Mouse (Mus musculus) effector memory CD4-positive, alpha-beta T cell, adult 7 months (primary cell): ENCODE results near the gene Hist2h2aa1. TPM values are rescaled to one million over a fixed set of nuclear protein-coding genes. Genes with fewer than 3 reads are reported as not detected.

Experiments used
- polyA plus RNA-seq: library from polyadenylated mRNA; unstranded; fragments of 100-300 nt; shearing (Covaris generic); gene quantifications from one replicate; pipeline ENCODE4 v1.2.1, GENCODE M21; 2017

Hist2h2aa1 gene
- polyA plus RNA-seq = not detected

GRCm38 (mm10) chr3:96245003-96245886 lies at the start of gene Hist2h2aa1:
Gene Hist2h2aa1 (plus strand): TSS chr3:96245497.

GRCm38 (mm10) chr3:96219661-96220130 lies 25.6 kb upstream of the Hist2h2aa1 start, which contains the start of the genes Bola1 and Hist2h2ab:
Gene Bola1 (minus strand): TSS chr3:96219709.
Gene Hist2h2ab (plus strand): TSS chr3:96219865.

DNA sequence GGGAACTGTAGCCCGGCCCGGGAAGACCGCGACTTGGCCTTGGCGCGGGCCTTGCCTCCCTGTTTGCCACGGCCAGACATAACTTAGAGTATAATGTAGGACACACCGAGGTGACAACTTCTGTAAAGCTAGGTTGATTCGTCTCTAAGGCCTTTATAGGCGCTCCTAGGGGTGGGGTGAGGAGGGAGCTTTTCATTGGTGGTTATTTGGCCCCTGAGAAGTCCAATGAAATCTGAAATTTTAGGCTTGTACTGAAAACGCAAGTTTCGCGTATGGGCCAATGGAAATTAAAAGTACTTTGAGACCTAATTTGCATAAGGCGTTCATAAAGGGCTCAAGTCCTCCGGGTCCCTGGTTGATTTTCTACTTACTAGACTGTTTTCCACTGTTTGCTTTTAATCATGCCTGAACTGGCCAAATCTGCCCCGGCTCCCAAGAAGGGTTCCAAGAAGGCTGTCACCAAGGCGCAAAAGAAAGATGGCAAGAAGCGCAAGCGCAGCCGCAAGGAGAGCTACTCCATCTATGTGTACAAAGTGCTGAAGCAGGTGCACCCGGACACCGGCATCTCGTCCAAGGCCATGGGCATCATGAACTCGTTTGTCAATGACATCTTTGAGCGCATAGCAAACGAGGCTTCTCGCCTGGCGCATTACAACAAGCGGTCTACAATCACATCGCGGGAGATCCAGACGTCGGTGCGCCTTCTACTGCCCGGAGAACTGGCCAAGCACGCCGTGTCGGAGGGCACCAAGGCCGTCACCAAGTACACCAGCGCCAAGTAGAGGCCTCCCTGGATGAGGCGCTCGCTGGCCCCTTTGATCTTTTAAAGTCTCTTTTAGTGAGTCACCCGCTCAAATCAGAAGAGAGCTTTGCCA lies 24.3 kb upstream of the Hist2h2aa1 start, which contains the start of the genes Hist2h2ac and Hist2h2be:
TSS of gene Hist2h2ac (minus strand) at position 116 of the 875 bp plus-strand sequence.
TSS of gene Hist2h2be (plus strand) at position 355 of the 875 bp plus-strand sequence.

GRCm38 (mm10) chr3:96238954-96239793 lies 6.1 kb upstream of the Hist2h2aa1 start, which contains the start of gene Hist2h3c2:
Gene Hist2h3c2 (minus strand): TSS chr3:96239127.

DNA sequence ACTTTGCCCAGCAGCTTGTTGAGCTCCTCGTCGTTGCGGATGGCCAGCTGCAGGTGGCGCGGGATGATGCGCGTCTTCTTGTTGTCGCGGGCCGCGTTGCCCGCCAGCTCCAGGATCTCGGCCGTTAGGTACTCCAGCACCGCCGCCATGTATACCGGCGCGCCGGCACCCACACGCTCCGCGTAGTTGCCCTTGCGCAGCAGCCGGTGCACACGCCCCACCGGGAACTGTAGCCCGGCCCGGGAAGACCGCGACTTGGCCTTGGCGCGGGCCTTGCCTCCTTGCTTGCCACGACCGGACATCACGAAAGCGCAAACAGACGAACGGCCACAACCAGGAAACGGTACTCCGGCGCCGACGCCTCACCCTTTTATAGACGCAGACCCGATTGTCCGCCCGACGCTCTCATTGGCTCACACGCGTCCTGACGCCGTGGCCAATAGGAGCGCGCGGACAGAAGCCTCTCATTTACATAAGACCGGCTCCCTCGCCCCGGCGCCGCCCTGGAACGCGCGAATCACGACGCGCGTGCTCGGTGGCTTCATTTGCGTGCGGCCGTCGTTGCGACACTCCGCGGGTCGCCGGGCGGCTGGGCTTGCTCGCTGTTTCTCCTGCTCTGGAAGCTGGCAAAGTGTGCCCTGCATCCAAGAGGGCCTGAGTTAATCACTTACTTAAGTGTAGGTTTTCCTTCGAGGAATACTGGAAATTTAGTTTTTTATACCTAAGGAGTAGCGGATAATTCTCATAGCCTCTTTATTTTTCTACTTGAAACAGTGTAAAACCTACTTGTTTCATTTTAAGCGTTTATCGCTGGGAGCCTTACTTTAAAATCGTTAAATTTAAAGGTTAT lies 5.1 kb upstream of the Hist2h2aa1 start, which contains the start of gene Hist2h2aa2:
TSS of gene Hist2h2aa2 (minus strand) at position 328 of the 850 bp plus-strand sequence.

DNA sequence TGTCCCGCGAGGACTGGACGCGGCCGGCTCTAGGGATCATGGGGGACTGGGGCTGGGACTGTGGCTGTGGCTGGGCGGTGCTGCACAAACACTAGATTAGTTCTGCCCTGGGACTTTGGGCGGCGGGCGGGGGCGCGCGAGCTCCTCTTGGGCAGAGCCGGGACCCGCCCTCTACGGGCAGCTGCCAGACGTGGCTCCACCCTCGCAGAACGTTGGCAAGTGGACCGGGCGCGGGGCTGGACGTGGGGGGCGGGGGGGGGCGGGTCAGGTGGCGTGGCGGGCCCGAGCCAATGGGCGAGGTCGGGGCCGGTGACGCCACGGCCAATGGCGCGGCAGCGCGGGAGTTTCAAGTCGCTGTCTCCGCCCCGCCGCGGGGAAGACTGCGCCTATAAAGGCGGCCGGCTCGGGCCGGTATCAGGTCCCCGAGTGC lies 1.1 kb downstream of the Hist2h2aa1 start, which contains the start of gene Hist2h3c1:
TSS of gene Hist2h3c1 (plus strand) at position 259 of the 430 bp plus-strand sequence.

GRCm38 (mm10) chr3:96262979-96263550 lies 17.8 kb downstream of the Hist2h2aa1 start, which contains the start of gene Hist2h4:
Gene Hist2h4 (minus strand): TSS chr3:96263311.

DNA sequence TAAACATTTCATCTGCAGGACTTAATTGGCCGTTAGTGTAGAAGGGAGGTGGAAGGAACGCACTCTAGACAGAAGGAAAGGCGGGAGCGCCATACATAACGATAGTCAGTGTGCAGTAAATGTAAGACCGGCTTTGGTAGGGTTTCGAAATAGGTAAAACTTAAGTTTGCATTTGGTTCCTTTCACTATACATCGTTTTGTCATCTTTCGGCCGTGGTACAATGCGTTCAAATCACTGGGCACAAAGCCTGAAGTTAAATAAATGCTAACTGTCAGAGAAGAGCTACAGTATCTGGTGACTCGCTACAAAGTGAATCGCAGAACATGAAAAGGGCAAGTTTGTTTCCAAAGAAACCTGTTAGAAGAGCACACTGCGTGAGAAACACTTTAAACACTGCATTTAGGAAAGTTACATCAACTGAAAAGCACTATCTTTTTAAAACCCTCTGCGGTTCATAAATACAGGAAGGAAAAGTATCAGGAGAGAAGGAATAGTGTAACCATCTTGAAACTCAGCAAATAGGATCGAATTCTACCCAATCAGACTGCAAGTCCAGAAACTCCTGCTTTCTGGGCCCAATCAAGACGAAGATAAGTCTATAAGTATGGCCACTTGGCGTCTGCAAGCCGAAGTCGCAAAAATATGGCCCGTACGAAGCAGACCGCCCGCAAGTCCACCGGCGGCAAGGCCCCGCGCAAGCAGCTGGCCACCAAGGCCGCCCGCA lies 22.9 kb downstream of the Hist2h2aa1 start, which contains the start of gene Hist2h3b:
TSS of gene Hist2h3b (plus strand) at position 604 of the 725 bp plus-strand sequence.

GRCm38 (mm10) chr3:96269511-96270474 lies 24.5 kb downstream of the Hist2h2aa1 start, which contains the start of gene Hist2h2bb:
Gene Hist2h2bb (plus strand): TSS chr3:96269752.

GRCm38 (mm10) chr3:96293787-96294186 lies 48.5 kb downstream of the Hist2h2aa1 start, which contains the start of gene Fcgr1:
Gene Fcgr1 (minus strand): TSS chr3:96293969.

Other genes with a start within 250 kb of the Hist2h2aa1 start
- 4.8 TPM for gene Plekho1, start 249.5 kb upstream of the Hist2h2aa1 start, polyA plus RNA-seq
- gene Vps45, start 187.0 kb upstream of the Hist2h2aa1 start, polyA plus RNA-seq = 19.4 TPM
- gene Otud7b, start 141.0 kb upstream of the Hist2h2aa1 start, polyA plus RNA-seq = 12.6 TPM
- 0.37 TPM for gene Mtmr11, start 83.5 kb upstream of the Hist2h2aa1 start, polyA plus RNA-seq
- 123 TPM for gene Sf3b4, start 73.2 kb upstream of the Hist2h2aa1 start, polyA plus RNA-seq
- 0.40 TPM for gene Sv2a, start 64.3 kb upstream of the Hist2h2aa1 start, polyA plus RNA-seq
- 7.2 TPM for gene Bola1, start 25.8 kb upstream of the Hist2h2aa1 start, polyA plus RNA-seq
- gene Hist2h2ab, start 25.6 kb upstream of the Hist2h2aa1 start, polyA plus RNA-seq = 1.2 TPM
- gene Hist2h2ac, start 24.6 kb upstream of the Hist2h2aa1 start, polyA plus RNA-seq = 9.3 TPM
- gene Hist2h2be, start 24.4 kb upstream of the Hist2h2aa1 start, polyA plus RNA-seq = 1.2 TPM
- not detected for gene Hist2h3c2, start 6.4 kb upstream of the Hist2h2aa1 start, polyA plus RNA-seq
- gene Hist2h2aa2, start 5.2 kb upstream of the Hist2h2aa1 start, polyA plus RNA-seq = 35.5 TPM
- not detected for gene Hist2h3c1, start 1.2 kb downstream of the Hist2h2aa1 start, polyA plus RNA-seq
- gene Hist2h4, start 17.8 kb downstream of the Hist2h2aa1 start, polyA plus RNA-seq = 1.7 TPM
- gene Hist2h3b, start 23.2 kb downstream of the Hist2h2aa1 start, polyA plus RNA-seq = 5.1 TPM
- gene Hist2h2bb, start 24.3 kb downstream of the Hist2h2aa1 start, polyA plus RNA-seq = 4.8 TPM
- not detected for gene Fcgr1, start 48.5 kb downstream of the Hist2h2aa1 start, polyA plus RNA-seq
- gene BC107364, start 206.8 kb downstream of the Hist2h2aa1 start, polyA plus RNA-seq = not detected